Mouse (Mus musculus): ENCODE results near the gene I830077J02Rik.
"Not testable (repeated sequence)": the region's sequence is repeated elsewhere in the genome, so short reads cannot be mapped to it uniquely, and the experiment has no call there.

I830077J02Rik gene

GRCm38 (mm10) chr3:105918355-105918745, 14.1 kb downstream of the I830077J02Rik start:
- no peak for DNase-seq (ENCODE audit: low spot score)

DNA sequence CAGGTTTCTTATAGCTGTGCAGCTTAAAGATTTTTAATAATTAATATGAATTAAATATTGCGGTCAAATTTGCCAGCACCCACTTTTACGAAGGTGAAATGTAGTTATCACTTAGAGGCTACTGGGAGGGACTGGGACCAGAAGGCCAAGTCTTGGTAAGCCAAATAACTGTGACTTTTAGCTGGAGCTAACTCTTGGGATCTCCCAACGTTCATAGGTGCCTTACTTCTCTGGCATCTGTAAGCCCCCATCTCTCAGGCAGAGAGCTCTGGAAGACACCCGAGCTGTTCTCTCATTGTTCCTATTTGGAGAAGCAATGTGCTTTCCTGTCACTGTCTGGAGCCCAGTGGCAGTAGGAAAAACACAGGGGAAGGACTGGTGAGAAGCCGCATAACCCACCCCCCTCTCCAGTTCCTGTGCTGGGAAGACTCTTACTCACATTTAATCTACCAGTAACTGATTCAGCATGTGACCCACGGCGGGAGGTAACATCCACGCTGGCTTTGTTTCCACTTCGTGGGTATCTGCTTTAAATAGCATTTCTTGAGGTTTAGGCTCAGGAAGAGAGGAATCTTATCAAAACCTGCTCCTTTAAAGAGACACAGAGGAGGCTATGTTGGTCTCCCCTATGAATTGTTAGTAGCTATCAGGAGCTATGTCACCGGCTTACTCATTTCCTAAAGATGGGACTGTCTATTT, 14.7 kb downstream of the I830077J02Rik start:
- DNase-seq (ENCODE audit: low spot score), result no peak

DNA sequence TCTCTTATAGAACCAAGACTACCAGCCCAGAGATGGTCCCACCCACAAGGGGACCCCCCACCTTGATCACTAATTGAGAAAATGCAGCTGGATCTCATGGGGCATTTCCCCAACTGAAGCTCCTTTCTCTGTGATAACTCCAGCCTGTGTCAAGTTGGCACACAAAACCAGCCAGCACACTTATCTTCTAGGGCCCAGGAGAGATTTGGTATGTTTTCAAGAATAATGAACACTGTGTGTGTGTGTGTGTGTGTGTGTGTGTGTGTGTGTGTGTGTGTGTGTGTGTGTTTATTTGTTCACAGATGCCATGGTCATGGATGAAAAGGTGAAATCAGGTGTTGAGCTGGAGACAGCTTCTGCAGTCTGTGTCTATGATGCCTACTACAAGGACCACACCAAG, 16.0 kb downstream of the I830077J02Rik start:
- not testable (repeated sequence) for DNase-seq (ENCODE audit: low spot score)

DNA sequence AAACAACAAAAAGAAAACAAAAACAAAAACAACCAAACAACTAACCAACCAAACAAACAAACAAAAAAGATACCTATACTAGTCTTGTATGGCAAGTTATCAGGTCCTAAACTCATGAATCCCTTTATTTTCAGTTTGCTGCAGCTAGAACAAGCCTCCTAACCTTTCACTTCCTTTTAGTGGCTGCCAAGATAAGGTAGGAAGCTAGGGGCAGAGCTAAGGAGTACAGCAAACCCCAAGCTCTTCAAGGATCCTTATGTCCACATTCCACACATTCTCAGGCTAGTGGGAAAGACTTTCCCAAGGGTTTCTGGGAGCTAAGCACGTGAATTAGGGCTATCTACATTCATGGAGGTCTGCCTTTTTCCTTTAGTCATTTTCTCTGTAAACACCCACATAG, 17.2 kb downstream of the I830077J02Rik start:
- no peak for DNase-seq (ENCODE audit: low spot score)

GRCm38 (mm10) chr3:105913839-105914681, 18.4 kb downstream of the I830077J02Rik start:
- no peak for DNase-seq (ENCODE audit: low spot score)

DNA sequence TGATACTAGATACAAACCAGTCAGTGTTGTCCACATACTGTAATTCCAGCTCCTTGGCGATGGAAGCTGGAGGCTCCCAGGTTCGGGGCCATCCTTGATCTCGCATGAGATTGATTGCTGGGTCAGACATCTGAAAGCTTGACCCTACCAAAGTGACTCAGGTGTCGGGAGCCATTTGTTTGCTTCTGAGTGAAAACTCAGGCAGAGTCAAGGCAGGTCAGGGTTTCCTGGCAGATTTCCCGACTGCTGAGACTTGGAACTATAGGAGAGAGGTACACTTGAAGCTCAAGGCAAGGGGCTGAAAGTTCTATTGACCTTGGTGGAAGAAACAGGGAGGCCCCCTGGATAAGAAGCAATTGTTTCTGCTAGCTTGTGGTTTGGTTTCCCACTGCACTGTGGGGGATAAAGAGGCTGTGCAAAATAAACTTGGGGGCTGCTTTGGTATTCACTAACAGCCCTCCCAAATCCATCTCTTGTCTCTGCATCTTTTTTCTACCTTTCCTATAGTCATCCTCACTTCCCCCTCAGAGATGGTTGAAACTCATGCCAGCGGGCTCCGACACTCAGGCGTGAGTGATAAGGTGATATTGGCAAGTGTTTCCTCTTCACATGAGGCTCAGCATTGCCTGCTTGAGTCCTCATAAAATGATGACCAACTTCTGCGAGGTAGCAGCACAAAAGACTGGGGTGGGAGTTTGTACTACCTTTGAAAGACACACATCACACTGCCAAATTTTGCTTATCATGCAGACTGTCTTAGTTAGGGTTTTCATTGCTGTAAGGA, 20.2 kb downstream of the I830077J02Rik start:
- DNase-seq (ENCODE audit: low spot score), result no peak

DNA sequence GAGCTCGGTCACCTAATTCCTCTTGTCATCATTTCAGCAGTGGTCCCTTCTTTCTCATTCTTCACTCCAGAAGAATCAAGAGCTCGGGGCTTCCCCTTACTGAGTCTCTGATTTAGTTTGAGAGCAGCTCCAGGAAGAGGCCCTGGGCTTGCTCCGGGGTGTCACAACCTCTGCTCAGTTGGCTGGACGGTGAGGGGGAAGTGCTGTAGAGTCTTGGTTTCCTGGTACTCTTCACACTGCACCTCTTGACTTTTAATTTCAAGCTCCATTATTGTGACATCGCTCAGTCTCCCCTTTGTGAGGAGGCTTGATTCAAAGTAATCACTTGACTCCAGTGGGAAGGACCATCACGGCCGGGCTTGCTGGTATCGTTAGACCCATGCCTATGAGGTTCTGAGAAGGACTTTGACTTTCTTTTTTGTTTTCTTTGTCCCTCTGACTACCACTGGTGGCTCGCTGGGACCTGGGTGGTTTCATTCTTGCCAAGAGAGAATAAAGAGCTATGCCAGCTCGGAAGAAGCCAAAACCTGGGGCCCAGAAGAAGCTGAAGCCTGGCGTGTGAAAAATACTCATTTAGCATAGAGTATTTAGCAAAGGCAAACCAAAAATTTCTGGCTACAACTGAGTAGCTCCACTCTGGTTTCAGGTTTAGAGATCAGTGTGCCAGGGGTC, 21.8 kb downstream of the I830077J02Rik start:
- DNase-seq (ENCODE audit: low spot score), result no peak

GRCm38 (mm10) chr3:105908976-105909375, 23.5 kb downstream of the I830077J02Rik start:
- no peak for DNase-seq (ENCODE audit: low spot score)

- DNase-seq (ENCODE audit: low spot score), result no peak
These were observed 24.4 kb downstream of the I830077J02Rik start for GRCm38 (mm10) chr3:105907956-105908655.

GRCm38 (mm10) chr3:105904721-105905120, 27.7 kb downstream of the I830077J02Rik start:
- no peak for DNase-seq (ENCODE audit: low spot score)

DNA sequence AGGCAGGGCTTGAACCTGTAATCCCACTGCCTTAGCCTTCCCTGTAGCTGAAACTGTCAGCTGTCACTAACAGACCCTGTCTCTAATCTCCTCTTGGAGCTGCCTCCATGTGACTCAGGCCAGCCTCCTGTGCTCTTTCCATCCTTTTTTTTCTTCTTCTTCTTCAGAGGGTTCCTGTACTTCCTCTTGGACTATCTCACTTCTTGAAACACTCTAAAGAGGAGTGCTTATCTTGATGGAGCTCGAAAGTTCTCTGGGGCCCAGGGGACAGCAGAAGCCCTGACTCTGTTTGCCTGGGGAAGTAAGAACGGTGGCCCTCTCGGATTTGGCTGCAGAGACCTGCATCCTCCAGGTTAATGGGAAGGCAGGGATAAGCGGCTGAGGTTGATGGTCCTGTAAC, 28.3 kb downstream of the I830077J02Rik start:
- DNase-seq (ENCODE audit: low spot score), result no peak

- no peak for DNase-seq (ENCODE audit: low spot score)
These were observed 31.0 kb downstream of the I830077J02Rik start for GRCm38 (mm10) chr3:105901468-105901867.

- no peak for DNase-seq (ENCODE audit: low spot score)
These were observed 31.7 kb downstream of the I830077J02Rik start for GRCm38 (mm10) chr3:105900716-105901115.

DNA sequence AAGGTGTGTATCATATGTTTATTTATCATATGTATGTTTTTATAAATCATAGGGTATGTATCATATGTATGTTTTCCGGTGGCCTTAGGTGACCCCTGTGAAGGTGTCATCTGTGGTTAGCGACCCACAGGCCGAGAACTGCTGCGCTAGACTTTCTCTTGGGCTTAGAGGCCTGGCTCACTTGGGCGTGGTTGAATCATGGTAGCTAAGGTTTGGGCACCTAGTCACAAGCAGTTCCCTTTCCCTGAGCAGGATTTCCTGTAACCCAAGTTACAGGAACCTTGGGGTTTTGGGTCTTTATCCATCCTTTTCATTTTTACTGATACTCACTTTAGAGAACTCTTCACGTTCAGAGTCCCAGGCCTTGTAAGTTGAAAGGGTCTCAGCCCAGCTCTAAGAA, 32.2 kb downstream of the I830077J02Rik start:
- no peak for DNase-seq (ENCODE audit: low spot score)

GRCm38 (mm10) chr3:105899394-105900147, 32.9 kb downstream of the I830077J02Rik start:
- peak; percentile 89 for DNase-seq (ENCODE audit: low spot score)

DNA sequence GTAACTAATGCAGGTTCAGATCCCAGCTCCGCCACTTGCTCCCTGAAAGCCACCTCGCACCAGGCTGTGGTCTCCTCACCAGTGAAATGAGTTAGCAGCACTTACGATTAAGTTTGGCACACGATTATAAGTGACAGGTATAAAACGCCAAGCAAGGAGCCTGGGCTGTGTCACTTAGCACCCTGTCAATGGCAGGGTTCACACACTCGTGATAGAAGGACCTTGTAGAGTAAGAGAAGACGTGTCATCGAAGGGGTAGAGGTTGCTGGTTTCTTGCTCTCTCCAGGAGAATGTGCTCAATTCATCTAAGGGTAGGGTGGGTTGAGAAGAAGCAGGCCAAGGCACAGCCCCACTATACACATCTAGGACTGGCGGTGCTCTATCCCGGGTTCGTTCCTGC, 33.6 kb downstream of the I830077J02Rik start:
- no peak for DNase-seq (ENCODE audit: low spot score)

DNA sequence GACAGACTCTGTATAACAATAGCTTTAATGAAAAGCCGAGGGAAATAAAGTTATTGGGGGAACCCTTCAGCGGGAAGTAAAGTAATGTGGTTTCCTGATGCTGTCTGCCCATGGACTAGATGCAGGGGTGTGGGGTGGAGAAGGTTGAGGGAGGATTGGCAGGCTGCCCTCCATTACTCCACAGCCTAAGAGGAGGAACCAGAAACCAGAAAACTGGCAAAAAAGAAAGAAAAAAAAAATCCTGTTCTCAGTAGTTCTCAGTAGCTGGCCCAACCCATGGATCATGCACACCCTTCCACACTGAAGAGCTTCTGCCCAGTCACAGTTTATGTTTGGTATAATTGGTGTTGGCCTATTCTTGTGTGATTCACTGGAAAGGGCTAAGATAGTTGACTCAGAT, 34.1 kb downstream of the I830077J02Rik start:
- peak; percentile 43 for DNase-seq (ENCODE audit: low spot score)

GRCm38 (mm10) chr3:105896811-105897210, 35.7 kb downstream of the I830077J02Rik start:
- DNase-seq (ENCODE audit: low spot score), result peak; percentile 19

- peak; percentile 95 for DNase-seq (ENCODE audit: low spot score)
These were observed 37.6 kb downstream of the I830077J02Rik start for GRCm38 (mm10) chr3:105894601-105895592.
